Mouse (Mus musculus) heart, adult 10 weeks (tissue): ENCODE measurements around the gene Gm20772. TPM values are rescaled to one million over a fixed set of nuclear protein-coding genes. Genes with fewer than 3 reads are reported as not detected.

ENCODE experiments used
- polyA plus RNA-seq: library from polyadenylated mRNA; stranded (reverse); fragments of 350-450 nt; fragmentation: Illumina TruSeq; extraction: RNeasy Lipid Tissue Mini Kit (QIAGEN cat#74804); gene quantifications from one replicate; pipeline ENCODE4 v1.2.3, GENCODE M21; 2014; ENCODE audit warnings: low read depth, low replicate concordance

Gm20772 gene
- polyA plus RNA-seq, result not detected

DNA sequence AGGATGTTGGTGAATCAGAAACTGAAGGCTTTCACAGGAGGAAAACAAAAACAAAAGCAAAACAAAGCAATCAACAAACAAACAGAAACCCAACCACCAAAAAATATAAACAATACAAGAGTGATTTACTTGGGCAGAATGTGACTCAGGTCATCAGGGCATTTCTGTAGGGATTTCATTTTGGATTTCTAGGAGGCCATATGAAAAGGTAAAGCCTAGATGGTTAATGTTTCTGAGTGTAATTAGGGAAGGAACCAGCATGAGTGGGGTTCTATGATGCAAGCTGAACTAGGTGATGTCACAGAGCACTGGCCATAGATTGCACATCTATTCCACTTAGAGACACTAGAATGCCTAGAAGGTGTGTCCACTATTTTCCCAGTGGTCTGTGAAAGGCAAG is at the start of gene Gm20772, which contains the start of gene Gm20831:
Gene Gm20772 (plus strand): TSS at position 301 of the 400 bp plus-strand sequence.
Gene Gm20831 (plus strand): TSS at position 301 of the 400 bp plus-strand sequence.

DNA sequence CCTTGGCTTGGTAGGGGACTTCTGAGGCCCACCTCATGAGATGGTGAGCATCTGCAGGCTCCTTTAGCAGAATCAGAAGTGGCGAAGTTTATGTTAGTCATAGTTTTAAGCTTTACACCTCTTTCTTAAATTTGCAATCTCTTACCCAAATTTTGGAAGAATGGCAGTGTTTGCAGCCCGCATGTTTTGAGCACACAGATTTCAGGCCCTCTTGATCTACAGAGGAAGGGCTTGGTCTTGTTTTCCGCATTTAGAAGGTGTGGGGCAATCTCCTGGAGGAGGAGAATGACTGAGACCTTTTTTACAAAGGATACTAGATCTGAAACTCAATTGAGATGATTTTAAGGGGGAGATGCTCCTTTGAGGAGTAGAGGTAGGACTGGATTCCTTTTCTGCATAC is 28.4 kb upstream of the Gm20772 start, which contains the start of gene Gm21904:
Gene Gm21904 (minus strand): TSS at position 101 of the 400 bp plus-strand sequence.

Other genes starting within 250 kb of the Gm20772 start
- not detected for gene Gm21904, start 28.5 kb upstream of the Gm20772 start, polyA plus RNA-seq
- not detected for gene Gm20831, start within 50 bp of the Gm20772 start, polyA plus RNA-seq
- not detected for gene Srsy, start 62.6 kb downstream of the Gm20772 start, polyA plus RNA-seq
- gene Gm21764, start 187.1 kb downstream of the Gm20772 start, polyA plus RNA-seq, result not detected
- gene Ssty1, start 214.4 kb downstream of the Gm20772 start, polyA plus RNA-seq, result not detected